Mouse (Mus musculus) olfactory bulb, adult 2 months (tissue): ENCODE data around the gene Esyt3. TPM values are rescaled to one million over a fixed set of nuclear protein-coding genes. Genes with fewer than 3 reads are reported as not detected.

Source experiments
- H3K27ac ChIP-seq: fragments of 200-500 bp; 2 replicates; pipeline ENCODE4 v1.5.1; 2012; ENCODE audit warnings: low read depth, low read length; ENCODE audit not compliant: insufficient read depth
- H3K4me1 ChIP-seq: fragments of 200-500 bp; 2 replicates; pipeline ENCODE4 v1.6.1; 2012; ENCODE audit warnings: low read length; ENCODE audit not compliant: control insufficient read depth, insufficient read depth
- H3K4me3 ChIP-seq: fragments of 200-500 bp; 2 replicates; pipeline ENCODE4 v1.5.1; 2012; ENCODE audit warnings: mild to moderate bottlenecking, low read depth, low read length, moderate library complexity; ENCODE audit not compliant: insufficient read depth
- CTCF ChIP-seq: fragments of 200-500 bp; IDR thresholded peaks from 2 replicates; pipeline ENCODE4 v1.5.1; 2012; ENCODE audit warnings: low read depth, mild to moderate bottlenecking, low read length, moderate library complexity; ENCODE audit not compliant: insufficient read depth
- POLR2A ChIP-seq: fragments of 200-500 bp; IDR thresholded peaks from 2 replicates; pipeline ENCODE4 v1.6.1; 2012; ENCODE audit warnings: mild to moderate bottlenecking, low read depth, low read length, moderate library complexity; ENCODE audit not compliant: insufficient read depth
- WGBS: fragments of 180-500 bp; shearing (Covaris S2); methylation state at CpG from one replicate; pipeline ENCODE4 v1.1.7; 2018; 5-methylcytosine and 5-hydroxymethylcytosine counted together
- polyA plus RNA-seq: library from polyadenylated mRNA; stranded (reverse); fragments of >200 nt; gene quantifications from 2 replicates; pipeline ENCODE4 v1.2.4, GENCODE M21; 2012; ENCODE audit warnings: low replicate concordance; ENCODE audit not compliant: missing spikeins, insufficient read depth, insufficient read length

The Esyt3 gene
- polyA plus RNA-seq, 1 experiment = not detected

GRCm38 (mm10) chr9:99304296-99304695 is 54.1 kb downstream of the Esyt3 start:
- H3K27ac ChIP-seq = no peak overlapping the region
- no peaks in the 10 kb centered on the region for H3K4me1 ChIP-seq
- TF ChIP-seq CTCF (no peak), POLR2A (no peak)
- no peak overlapping the region for H3K4me3 ChIP-seq
- WGBS = 88% methylated on average over 5 of the region's 5 CpGs

Other genes starting within 250 kb of the Esyt3 start
- not detected in 2 replicates for gene Pik3cb, start 217.9 kb downstream of the Esyt3 start, polyA plus RNA-seq
- not detected in 2 replicates for gene Faiml, start 121.3 kb downstream of the Esyt3 start, polyA plus RNA-seq
- not detected in 2 replicates for gene Cep70, start 115.2 kb downstream of the Esyt3 start, polyA plus RNA-seq
- not detected in 2 replicates for gene Mras, start 78.8 kb upstream of the Esyt3 start, polyA plus RNA-seq
- gene Nme9, start 92.9 kb upstream of the Esyt3 start, polyA plus RNA-seq = not detected in 2 replicates
- not detected in 2 replicates for gene Armc8, start 210.3 kb upstream of the Esyt3 start, polyA plus RNA-seq
- not detected in 2 replicates for gene Dbr1, start 217.2 kb upstream of the Esyt3 start, polyA plus RNA-seq